Mouse (Mus musculus) testis, adult 2 months (tissue): ENCODE measurements around the gene Spsb1. TPM values are rescaled to one million over a fixed set of nuclear protein-coding genes. Genes with fewer than 3 reads are reported as not detected.
A peak's percentile ranks its signal among the peaks of the same experiment; 100 is the strongest.

ENCODE experiments used
- H3K27ac ChIP-seq: fragments of 200-500 bp; 2 replicates; pipeline ENCODE4 v1.5.1; 2012; ENCODE audit warnings: low read depth, low read length; ENCODE audit not compliant: control insufficient read depth, insufficient read depth
- H3K27me3 ChIP-seq: fragments of 200-500 bp; 2 replicates; pipeline ENCODE4 v1.6.1; 2012; ENCODE audit warnings: mild to moderate bottlenecking, low read length, moderate library complexity; ENCODE audit not compliant: control insufficient read depth, insufficient read depth
- H3K36me3 ChIP-seq: fragments of 200-500 bp; 2 replicates; pipeline ENCODE4 v1.6.1; 2012; ENCODE audit warnings: mild to moderate bottlenecking, low read length; ENCODE audit not compliant: control insufficient read depth, insufficient read depth
- H3K4me1 ChIP-seq: fragments of 200-500 bp; 2 replicates; pipeline ENCODE4 v1.6.1; 2012; ENCODE audit warnings: low read length; ENCODE audit not compliant: control insufficient read depth, insufficient read depth
- H3K4me3 ChIP-seq: fragments of 200-500 bp; 2 replicates; pipeline ENCODE4 v1.5.1; 2012; ENCODE audit warnings: low read depth, mild to moderate bottlenecking, low read length, moderate library complexity, mixed read lengths; ENCODE audit not compliant: control insufficient read depth
- CTCF ChIP-seq: fragments of 200-500 bp; IDR thresholded peaks from 2 replicates; pipeline ENCODE4 v1.5.1; 2012; ENCODE audit warnings: low read depth, mild to moderate bottlenecking, inconsistent platforms, low read length, moderate library complexity; ENCODE audit not compliant: control insufficient read depth, insufficient read depth, insufficient replicate concordance
- POLR2A ChIP-seq: fragments of 200-500 bp; IDR thresholded peaks from 2 replicates; pipeline ENCODE4 v1.6.1; 2012; ENCODE audit warnings: low read depth, mild to moderate bottlenecking, inconsistent platforms, low read length, moderate library complexity; ENCODE audit not compliant: control insufficient read depth
- polyA plus RNA-seq: library from polyadenylated mRNA; depleted of rRNA; stranded (reverse); fragments of >200 nt; gene quantifications from 2 replicates; pipeline ENCODE4 v1.2.3, GENCODE M21; 2012

Gene Spsb1
- polyA plus RNA-seq, 1 experiment, result 71.5 TPM

GRCm38 (mm10) chr4:149909551-149909950, 45.3 kb downstream of the Spsb1 start:
- H3K4me3 ChIP-seq, result peak overlapping the region; percentile 75
- no peaks in the 10 kb centered on the region for H3K36me3 ChIP-seq
- no peak overlapping the region for H3K27ac ChIP-seq
- no peaks in the 10 kb centered on the region for H3K27me3 ChIP-seq
- peaks cover 6% of the 10 kb centered on the region; the same call in 1 of the 2 replicates for H3K4me1 ChIP-seq
- no peak for TF ChIP-seq CTCF
- TF ChIP-seq POLR2A, result peak; percentile 45; the same call in 1 of the 2 replicates

GRCm38 (mm10) chr4:149908923-149909322, 45.9 kb downstream of the Spsb1 start:
- Histone ChIP-seq H3K27me3 (no peaks in the 10 kb centered on the region), H3K4me1 (peaks cover 6% of the 10 kb centered on the region; the same call in 1 of the 2 replicates), H3K36me3 (no peaks in the 10 kb centered on the region), H3K27ac (no peak overlapping the region), H3K4me3 (peak overlapping the region; percentile 75)
- no peak for TF ChIP-seq CTCF
- no peak for TF ChIP-seq POLR2A

- Histone ChIP-seq H3K4me3 (peak overlapping the region; percentile 52), H3K4me1 (peaks cover 8% of the 10 kb centered on the region), H3K27ac (no peak overlapping the region), H3K36me3 (no peaks in the 10 kb centered on the region), H3K27me3 (no peaks in the 10 kb centered on the region)
- TF ChIP-seq POLR2A, result no peak
- no peak for TF ChIP-seq CTCF
Observed at GRCm38 (mm10) chr4:149907656-149908055, 47.2 kb downstream of the Spsb1 start.

- Histone ChIP-seq H3K36me3 (no peaks in the 10 kb centered on the region), H3K27me3 (no peaks in the 10 kb centered on the region), H3K27ac (no peak overlapping the region), H3K4me3 (peak overlapping the region; percentile 52), H3K4me1 (peaks cover 8% of the 10 kb centered on the region)
- TF ChIP-seq CTCF (no peak), POLR2A (no peak)
Observed at GRCm38 (mm10) chr4:149906921-149907320, 47.9 kb downstream of the Spsb1 start.

GRCm38 (mm10) chr4:149905302-149905974, 49.4 kb downstream of the Spsb1 start:
- Histone ChIP-seq H3K36me3 (no peaks in the 10 kb centered on the region), H3K4me3 (peak overlapping the region; percentile 81), H3K27ac (no peak overlapping the region), H3K27me3 (no peaks in the 10 kb centered on the region), H3K4me1 (peaks cover 13% of the 10 kb centered on the region)
- no peak for TF ChIP-seq CTCF

GRCm38 (mm10) chr4:149903026-149903425, 51.8 kb downstream of the Spsb1 start:
- Histone ChIP-seq H3K4me1 (peaks cover 13% of the 10 kb centered on the region), H3K36me3 (no peaks in the 10 kb centered on the region), H3K4me3 (peak overlapping the region; percentile 50), H3K27me3 (no peaks in the 10 kb centered on the region), H3K27ac (no peak overlapping the region)
- TF ChIP-seq POLR2A (no peak), CTCF (no peak)

- no peaks in the 10 kb centered on the region for H3K27me3 ChIP-seq
- H3K36me3 ChIP-seq, result no peaks in the 10 kb centered on the region
- H3K4me1 ChIP-seq, result peaks cover 13% of the 10 kb centered on the region
- no peak for TF ChIP-seq CTCF
- TF ChIP-seq POLR2A, result no peak
- no peak overlapping the region for H3K27ac ChIP-seq
- no peak overlapping the region for H3K4me3 ChIP-seq
Observed at GRCm38 (mm10) chr4:149901349-149901782, 53.5 kb downstream of the Spsb1 start.
